Mouse (Mus musculus): Measurements from ENCODE around the gene Rhno1. TPM values are rescaled to one million over a fixed set of nuclear protein-coding genes. Genes with fewer than 3 reads are reported as not detected.

Gene Rhno1
- polyA plus RNA-seq, 1 experiment from 2014 or later = 195 TPM

DNA sequence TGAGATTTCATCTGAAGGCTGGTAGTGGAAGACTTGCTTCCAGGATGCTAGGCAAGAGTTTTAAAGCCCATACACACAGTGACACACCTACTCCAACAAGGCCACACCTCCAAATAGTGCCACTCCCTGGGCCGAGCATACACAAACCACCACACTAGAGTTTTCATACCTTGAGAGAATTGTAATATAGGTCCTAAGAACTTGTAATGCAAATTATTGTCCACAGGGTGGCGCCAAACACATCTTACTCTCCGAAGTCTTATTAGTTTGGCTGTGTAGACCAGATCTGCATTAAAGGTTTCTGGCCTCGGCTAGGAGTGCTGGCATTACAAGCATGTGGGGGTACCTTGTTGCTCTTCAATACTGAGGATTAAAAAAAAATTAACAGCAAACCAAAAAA lies 44.4 kb downstream of the Rhno1 start:
- H3K9me3 ChIP-seq (ENCODE audit: control insufficient read depth, low read length) = no peaks in the 10 kb centered on the region
- ATAC-seq (ENCODE audit: insufficient number of reproducible peaks, low FRiP score, low TSS enrichment, low read depth) = no peak
- 14% methylated on average over 4 of the region's 4 CpGs for WGBS

GRCm38 (mm10) chr6:128315597-128315996 lies 47.1 kb downstream of the Rhno1 start:
- no peaks in the 10 kb centered on the region for H3K27me3 ChIP-seq (ENCODE audit: control insufficient read depth, insufficient read depth, low read length)
- H3K4me1 ChIP-seq (ENCODE audit: control insufficient read depth, insufficient read depth, low read length) = no peaks in the 10 kb centered on the region
- H3K9me3 ChIP-seq (ENCODE audit: control insufficient read depth, low read length) = no peaks in the 10 kb centered on the region
- 80% methylated on average over 8 of the region's 8 CpGs for WGBS
- H3K9ac ChIP-seq (ENCODE audit: low read length) = no peak overlapping the region
- DNase-seq (ENCODE audit: low spot score) (no peak), ATAC-seq (ENCODE audit: insufficient number of reproducible peaks, low FRiP score, low TSS enrichment, low read depth) (no peak)
- H3K4me2 ChIP-seq (ENCODE audit: low read depth, severe bottlenecking) = no peak overlapping the region
- H3K27ac ChIP-seq (replicated peaks; ENCODE audit: low read depth, low read length) = no peak overlapping the region
- H3K36me3 ChIP-seq (ENCODE audit: control insufficient read depth, insufficient read depth, low read length) = no peaks in the 10 kb centered on the region
- no peak overlapping the region for H3K4me3 ChIP-seq (ENCODE audit: low read depth, low read length)

More for the DNA sequence above, 44.4 kb downstream of the Rhno1 start:
- DNase-seq (ENCODE audit: low spot score) = peak; percentile 72
- H3K27ac ChIP-seq (replicated peaks; ENCODE audit: low read depth, low read length) = no peak overlapping the region
- H3K4me2 ChIP-seq (ENCODE audit: low read depth, severe bottlenecking) = no peak overlapping the region
- H3K36me3 ChIP-seq (ENCODE audit: control insufficient read depth, insufficient read depth, low read length) = peaks cover 7% of the 10 kb centered on the region
- H3K9ac ChIP-seq (ENCODE audit: low read length) = no peak overlapping the region
- H3K4me3 ChIP-seq (ENCODE audit: low read depth, low read length) = no peak overlapping the region
- no peaks in the 10 kb centered on the region for H3K27me3 ChIP-seq (ENCODE audit: control insufficient read depth, insufficient read depth, low read length)
- H3K4me1 ChIP-seq (ENCODE audit: control insufficient read depth, insufficient read depth, low read length) = no peaks in the 10 kb centered on the region

- H3K9me3 ChIP-seq (ENCODE audit: control insufficient read depth, low read length) = no peaks in the 10 kb centered on the region
- H3K27ac ChIP-seq (replicated peaks; ENCODE audit: low read depth, low read length) = no peak overlapping the region
- no peak overlapping the region for H3K4me3 ChIP-seq (ENCODE audit: low read depth, low read length)
- no peak overlapping the region for H3K4me2 ChIP-seq (ENCODE audit: low read depth, severe bottlenecking)
- no peak for DNase-seq (ENCODE audit: low spot score)
- H3K4me1 ChIP-seq (ENCODE audit: control insufficient read depth, insufficient read depth, low read length) = no peaks in the 10 kb centered on the region
- ATAC-seq (ENCODE audit: insufficient number of reproducible peaks, low FRiP score, low TSS enrichment, low read depth) = no peak
- H3K27me3 ChIP-seq (ENCODE audit: control insufficient read depth, insufficient read depth, low read length) = no peaks in the 10 kb centered on the region
- H3K36me3 ChIP-seq (ENCODE audit: control insufficient read depth, insufficient read depth, low read length) = no peaks in the 10 kb centered on the region
- H3K9ac ChIP-seq (ENCODE audit: low read length) = no peak overlapping the region
- 83% methylated on average over 6 of the region's 6 CpGs for WGBS
These were observed 47.9 kb downstream of the Rhno1 start for GRCm38 (mm10) chr6:128314796-128315195.

GRCm38 (mm10) chr6:128308311-128308710 lies 54.4 kb downstream of the Rhno1 start:
- no peak overlapping the region for H3K27ac ChIP-seq (replicated peaks; ENCODE audit: low read depth, low read length)
- no peak overlapping the region for H3K4me2 ChIP-seq (ENCODE audit: low read depth, severe bottlenecking)
- no peak overlapping the region for H3K4me3 ChIP-seq (ENCODE audit: low read depth, low read length)
- 29% methylated on average over 4 of the region's 4 CpGs for WGBS
- DNase-seq (ENCODE audit: low spot score) (peak; percentile 94), ATAC-seq (ENCODE audit: insufficient number of reproducible peaks, low FRiP score, low TSS enrichment, low read depth) (peak; percentile 65; the same call in 1 of the 2 replicates)
- H3K9ac ChIP-seq (ENCODE audit: low read length) = no peak overlapping the region
- H3K36me3 ChIP-seq (ENCODE audit: control insufficient read depth, insufficient read depth, low read length) = no peaks in the 10 kb centered on the region
- H3K9me3 ChIP-seq (ENCODE audit: control insufficient read depth, low read length) = no peaks in the 10 kb centered on the region
- no peaks in the 10 kb centered on the region for H3K4me1 ChIP-seq (ENCODE audit: control insufficient read depth, insufficient read depth, low read length)
- no peaks in the 10 kb centered on the region for H3K27me3 ChIP-seq (ENCODE audit: control insufficient read depth, insufficient read depth, low read length)

Other genes starting within 250 kb of the Rhno1 start
- gene Tspan9, start 219.3 kb downstream of the Rhno1 start, polyA plus RNA-seq (2014; fragmentation: Nextera tagmentation; extraction: Ambion mirVana) = 68.2 and 77.2 TPM in 2 replicates
- 1.3 and 2.1 TPM in 2 replicates for gene Tead4, start 62.1 kb downstream of the Rhno1 start, polyA plus RNA-seq (2014; fragmentation: Nextera tagmentation; extraction: Ambion mirVana)
- 21.4 and 22.3 TPM in 2 replicates for gene Tulp3, start 7.1 kb downstream of the Rhno1 start, polyA plus RNA-seq (2014; fragmentation: Nextera tagmentation; extraction: Ambion mirVana)
- gene Foxm1, start 56 bp upstream of the Rhno1 start, polyA plus RNA-seq (2014; fragmentation: Nextera tagmentation; extraction: Ambion mirVana) = 50.9 and 61.1 TPM in 2 replicates
- 0.33 TPM in 1 of 2 replicates, not detected in the other for gene Tex52, start 12.5 kb upstream of the Rhno1 start, polyA plus RNA-seq (2014; fragmentation: Nextera tagmentation; extraction: Ambion mirVana)
- not detected in 2 replicates for gene Gm44596, start 12.6 kb upstream of the Rhno1 start, polyA plus RNA-seq (2014; fragmentation: Nextera tagmentation; extraction: Ambion mirVana)
- 2.1 TPM in 2 replicates for gene Nrip2, start 36.4 kb upstream of the Rhno1 start, polyA plus RNA-seq (2014; fragmentation: Nextera tagmentation; extraction: Ambion mirVana)
- 35.0 and 35.3 TPM in 2 replicates for gene Itfg2, start 62.0 kb upstream of the Rhno1 start, polyA plus RNA-seq (2014; fragmentation: Nextera tagmentation; extraction: Ambion mirVana)
- gene Fkbp4, start 75.8 kb upstream of the Rhno1 start, polyA plus RNA-seq (2014; fragmentation: Nextera tagmentation; extraction: Ambion mirVana) = 671 and 692 TPM in 2 replicates
- gene Pzp, start 163.8 kb upstream of the Rhno1 start, polyA plus RNA-seq (2014; fragmentation: Nextera tagmentation; extraction: Ambion mirVana) = 0.03 TPM in 1 of 2 replicates, not detected in the other
- not detected in 2 replicates for gene A2ml1, start 218.7 kb upstream of the Rhno1 start, polyA plus RNA-seq (2014; fragmentation: Nextera tagmentation; extraction: Ambion mirVana)

Data from limb, embryonic 11.5 days (tissue).